Mouse (Mus musculus): ENCODE results near the gene Ntsr2. TPM values are rescaled to one million over a fixed set of nuclear protein-coding genes. Genes with fewer than 3 reads are reported as not detected.

Ntsr2 gene
- polyA plus RNA-seq, 1 experiment from 2014 or later = not detected

DNA sequence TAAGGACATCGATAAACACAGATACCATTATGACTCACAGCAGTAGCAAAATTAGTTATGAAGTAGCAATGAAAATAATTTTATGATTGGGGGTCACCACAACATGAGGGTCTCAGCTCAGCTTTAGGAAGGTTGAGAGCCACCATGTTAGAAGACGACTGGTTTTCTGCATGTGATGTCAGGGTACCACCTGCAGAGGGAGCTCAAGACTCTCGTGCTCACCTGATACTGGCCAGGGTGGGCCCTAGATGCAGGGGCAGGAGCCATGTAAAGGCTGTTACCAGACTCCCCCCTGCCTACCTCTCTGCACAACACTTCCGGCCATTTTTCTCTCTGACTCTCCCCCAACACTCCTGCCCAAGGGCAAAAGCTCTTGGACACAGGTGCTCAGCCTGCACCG lies 11.2 kb upstream of the Ntsr2 start:
- H3K4me2 ChIP-seq = no peak overlapping the region
- whole genome bisulfite sequencing (ENCODE audit: insufficient replicate concordance) = 49% methylated on average over 5 of the region's 5 CpGs

DNA sequence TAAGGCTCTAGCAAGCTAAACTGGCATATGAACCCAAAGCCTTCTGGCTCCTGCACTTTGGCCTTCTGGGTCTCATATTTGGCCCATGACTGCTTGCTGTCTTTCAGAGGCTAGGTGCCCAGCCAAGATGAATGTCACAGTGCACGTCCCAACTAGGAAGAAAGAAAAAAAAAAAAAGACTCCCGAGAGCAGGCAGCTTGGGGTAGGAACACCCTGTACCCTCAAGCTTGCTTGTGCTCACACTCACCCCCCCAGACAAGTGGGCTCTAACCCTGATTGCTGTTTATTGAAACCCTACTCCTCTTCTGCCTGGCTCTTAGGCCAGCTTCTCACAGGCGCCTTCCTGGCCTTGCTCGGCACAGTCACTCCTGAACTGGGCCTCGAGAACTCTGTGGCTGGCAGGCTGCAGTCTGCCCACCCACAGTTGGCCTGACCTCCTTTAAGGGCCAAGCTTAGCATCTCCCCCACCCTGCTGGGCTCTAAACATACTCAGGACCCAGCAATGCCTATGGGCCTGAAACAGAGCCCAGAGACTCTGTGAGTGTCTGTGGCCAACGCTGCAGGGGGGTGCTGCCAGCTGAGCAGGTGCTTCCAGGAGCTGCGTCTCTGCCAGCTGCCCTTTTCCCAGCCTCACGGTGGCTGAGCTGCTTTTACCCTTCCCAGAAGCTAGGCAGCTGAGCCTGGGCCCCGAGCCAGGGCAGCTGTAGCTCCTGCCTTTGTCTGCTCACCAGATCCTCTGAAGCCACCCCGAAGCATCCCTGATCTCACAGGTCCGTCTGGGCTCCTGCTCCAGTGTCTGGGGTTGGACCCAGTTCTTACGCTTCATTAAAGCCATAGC lies 9.5 kb upstream of the Ntsr2 start:
- 62% methylated on average over 12 of the region's 12 CpGs for WGBS (ENCODE audit: insufficient replicate concordance)
- no peak overlapping the region for H3K4me2 ChIP-seq
- no peak overlapping the region for H3K4me3 ChIP-seq (ENCODE audit: low read depth, low read length)
- no peak overlapping the region for H3K9ac ChIP-seq (ENCODE audit: low read depth, low read length)
- H3K36me3 ChIP-seq (ENCODE audit: control insufficient read depth, insufficient read depth, low read length) = no peaks in the 10 kb centered on the region
- no peaks in the 10 kb centered on the region for H3K27me3 ChIP-seq (ENCODE audit: control insufficient read depth, insufficient read depth, low read length)
- no peaks in the 10 kb centered on the region for H3K9me3 ChIP-seq (replicated peaks; ENCODE audit: control insufficient read depth, low read length)
- H3K4me1 ChIP-seq (ENCODE audit: control insufficient read depth, insufficient read depth, low read length) = peaks cover 6% of the 10 kb centered on the region
- no peak for ATAC-seq (replicated peaks; ENCODE audit: insufficient number of reproducible peaks, low FRiP score, low TSS enrichment)
- no peak overlapping the region for H3K27ac ChIP-seq (ENCODE audit: low read depth, low read length)

More for the DNA sequence above, 11.2 kb upstream of the Ntsr2 start:
- no peak for ATAC-seq (replicated peaks; ENCODE audit: insufficient number of reproducible peaks, low FRiP score, low TSS enrichment)
- no peaks in the 10 kb centered on the region for H3K9me3 ChIP-seq (replicated peaks; ENCODE audit: control insufficient read depth, low read length)
- H3K27ac ChIP-seq (ENCODE audit: low read depth, low read length) = no peak overlapping the region
- no peak overlapping the region for H3K9ac ChIP-seq (ENCODE audit: low read depth, low read length)
- no peaks in the 10 kb centered on the region for H3K36me3 ChIP-seq (ENCODE audit: control insufficient read depth, insufficient read depth, low read length)
- no peak overlapping the region for H3K4me3 ChIP-seq (ENCODE audit: low read depth, low read length)
- peaks cover 6% of the 10 kb centered on the region for H3K4me1 ChIP-seq (ENCODE audit: control insufficient read depth, insufficient read depth, low read length)
- no peaks in the 10 kb centered on the region for H3K27me3 ChIP-seq (ENCODE audit: control insufficient read depth, insufficient read depth, low read length)

DNA sequence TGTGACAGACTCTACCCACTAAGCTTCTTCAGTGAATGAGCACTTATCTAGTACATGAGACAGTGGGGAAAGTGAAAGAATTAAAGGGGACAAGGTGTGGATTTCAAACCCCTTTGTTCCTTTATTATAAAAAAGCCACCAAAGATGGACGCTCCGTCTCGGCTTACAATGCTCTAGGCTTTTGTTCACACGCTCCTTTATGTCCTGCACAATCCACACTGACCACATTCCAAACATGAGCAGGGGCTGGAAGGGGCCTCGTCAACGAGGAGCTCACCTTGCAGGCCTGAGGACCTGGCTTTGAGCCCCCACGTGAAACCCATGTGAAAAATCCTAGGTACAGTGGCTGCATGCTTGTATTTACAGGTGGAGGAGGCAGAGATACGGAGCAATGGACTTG lies 8.5 kb upstream of the Ntsr2 start:
- Histone ChIP-seq H3K4me3 (ENCODE audit: low read depth, low read length) (no peak overlapping the region), H3K36me3 (ENCODE audit: control insufficient read depth, insufficient read depth, low read length) (no peaks in the 10 kb centered on the region), H3K4me1 (ENCODE audit: control insufficient read depth, insufficient read depth, low read length) (peaks cover 9% of the 10 kb centered on the region), H3K4me2 (no peak overlapping the region), H3K9me3 (replicated peaks; ENCODE audit: control insufficient read depth, low read length) (no peaks in the 10 kb centered on the region), H3K27ac (ENCODE audit: low read depth, low read length) (no peak overlapping the region), H3K27me3 (ENCODE audit: control insufficient read depth, insufficient read depth, low read length) (no peaks in the 10 kb centered on the region), H3K9ac (ENCODE audit: low read depth, low read length) (no peak overlapping the region)
- no peak for ATAC-seq (replicated peaks; ENCODE audit: insufficient number of reproducible peaks, low FRiP score, low TSS enrichment)
- 69% methylated on average over 8 of the region's 8 CpGs for WGBS (ENCODE audit: insufficient replicate concordance)

DNA sequence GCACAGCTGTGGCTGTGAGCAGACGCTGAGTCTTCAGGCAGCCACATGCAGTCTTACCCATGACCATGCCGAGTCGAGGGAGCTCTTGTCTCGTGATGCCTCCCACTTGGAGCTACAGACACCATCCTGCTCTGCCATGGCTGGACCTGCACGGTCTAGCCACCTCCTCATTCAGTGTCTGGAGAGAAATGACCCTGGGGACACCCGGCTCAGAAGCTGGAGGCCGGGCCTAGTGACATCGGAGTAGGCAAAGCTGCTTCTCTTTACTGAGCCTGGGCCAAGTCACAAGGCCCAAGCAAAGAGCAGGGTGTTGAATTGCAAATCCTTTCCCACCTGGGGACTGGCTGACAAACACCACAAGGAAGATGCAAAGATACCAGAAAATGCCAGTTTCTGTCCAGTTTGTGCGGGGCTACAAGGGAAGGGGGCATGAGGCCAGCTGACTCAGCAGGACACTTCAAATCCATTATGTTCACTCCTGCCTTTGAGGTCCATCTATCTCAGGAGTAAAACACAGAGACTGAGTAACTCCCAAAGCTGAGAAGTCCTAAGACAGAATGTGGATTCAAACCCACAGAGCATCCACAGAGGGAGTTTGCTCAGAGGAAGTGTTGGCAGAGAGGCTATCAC lies 6.3 kb upstream of the Ntsr2 start:
- no peaks in the 10 kb centered on the region for H3K36me3 ChIP-seq (ENCODE audit: control insufficient read depth, insufficient read depth, low read length)
- no peak overlapping the region for H3K4me3 ChIP-seq (ENCODE audit: low read depth, low read length)
- 54% methylated on average over 9 of the region's 9 CpGs for WGBS (ENCODE audit: insufficient replicate concordance)
- H3K27ac ChIP-seq (ENCODE audit: low read depth, low read length) = no peak overlapping the region
- H3K9me3 ChIP-seq (replicated peaks; ENCODE audit: control insufficient read depth, low read length) = no peaks in the 10 kb centered on the region
- no peak overlapping the region for H3K9ac ChIP-seq (ENCODE audit: low read depth, low read length)
- H3K27me3 ChIP-seq (ENCODE audit: control insufficient read depth, insufficient read depth, low read length) = no peaks in the 10 kb centered on the region
- no peak overlapping the region for H3K4me2 ChIP-seq
- peaks cover 14% of the 10 kb centered on the region for H3K4me1 ChIP-seq (ENCODE audit: control insufficient read depth, insufficient read depth, low read length)
- no peak for ATAC-seq (replicated peaks; ENCODE audit: insufficient number of reproducible peaks, low FRiP score, low TSS enrichment)

DNA sequence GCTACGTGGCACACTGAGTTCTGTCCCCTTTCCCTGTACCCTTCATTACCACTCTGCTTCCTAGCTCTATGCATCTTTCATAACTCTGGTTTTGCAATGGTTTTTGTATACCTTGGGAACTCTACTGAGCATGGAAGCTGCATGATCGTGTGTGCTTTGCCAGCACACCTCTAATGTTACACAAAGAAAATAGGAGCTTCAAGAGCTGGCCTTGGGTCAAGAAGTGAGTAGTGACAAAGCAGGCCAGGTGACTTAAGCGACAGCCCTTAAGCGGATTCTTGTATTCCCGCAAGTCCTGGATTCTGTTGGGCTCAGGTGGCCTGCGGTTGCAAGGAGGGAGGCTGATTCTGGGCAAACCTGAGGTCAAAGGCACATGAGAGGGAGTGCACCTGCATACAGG lies 4.9 kb upstream of the Ntsr2 start:
- Histone ChIP-seq H3K9me3 (replicated peaks; ENCODE audit: control insufficient read depth, low read length) (no peaks in the 10 kb centered on the region), H3K4me2 (no peak overlapping the region), H3K9ac (ENCODE audit: low read depth, low read length) (no peak overlapping the region), H3K4me1 (ENCODE audit: control insufficient read depth, insufficient read depth, low read length) (peaks cover 14% of the 10 kb centered on the region), H3K27ac (ENCODE audit: low read depth, low read length) (no peak overlapping the region), H3K27me3 (ENCODE audit: control insufficient read depth, insufficient read depth, low read length) (peaks cover 3% of the 10 kb centered on the region; the same call in 1 of the 2 replicates), H3K36me3 (ENCODE audit: control insufficient read depth, insufficient read depth, low read length) (no peaks in the 10 kb centered on the region), H3K4me3 (ENCODE audit: low read depth, low read length) (no peak overlapping the region)
- WGBS (ENCODE audit: insufficient replicate concordance) = 85% methylated on average over 6 of the region's 6 CpGs
- ATAC-seq (replicated peaks; ENCODE audit: insufficient number of reproducible peaks, low FRiP score, low TSS enrichment) = no peak

- Histone ChIP-seq H3K4me2 (0 out of 2 replicates have a peak overlapping the region, but pooled peaks have one; percentile 7), H3K27me3 (ENCODE audit: control insufficient read depth, insufficient read depth, low read length) (peaks cover 17% of the 10 kb centered on the region), H3K27ac (ENCODE audit: low read depth, low read length) (peak overlapping the region; percentile 57; the same call in 1 of the 2 replicates), H3K4me3 (ENCODE audit: low read depth, low read length) (no peak overlapping the region), H3K9ac (ENCODE audit: low read depth, low read length) (no peak overlapping the region), H3K36me3 (ENCODE audit: control insufficient read depth, insufficient read depth, low read length) (no peaks in the 10 kb centered on the region), H3K9me3 (replicated peaks; ENCODE audit: control insufficient read depth, low read length) (no peaks in the 10 kb centered on the region), H3K4me1 (ENCODE audit: control insufficient read depth, insufficient read depth, low read length) (peaks cover 10% of the 10 kb centered on the region; the same call in 1 of the 2 replicates)
- WGBS (ENCODE audit: insufficient replicate concordance) = 47% methylated on average over 6 of the region's 6 CpGs
- ATAC-seq (replicated peaks; ENCODE audit: insufficient number of reproducible peaks, low FRiP score, low TSS enrichment) = no peak
Observed at GRCm38 (mm10) chr12:16649819-16650218, 3.4 kb upstream of the Ntsr2 start.

DNA sequence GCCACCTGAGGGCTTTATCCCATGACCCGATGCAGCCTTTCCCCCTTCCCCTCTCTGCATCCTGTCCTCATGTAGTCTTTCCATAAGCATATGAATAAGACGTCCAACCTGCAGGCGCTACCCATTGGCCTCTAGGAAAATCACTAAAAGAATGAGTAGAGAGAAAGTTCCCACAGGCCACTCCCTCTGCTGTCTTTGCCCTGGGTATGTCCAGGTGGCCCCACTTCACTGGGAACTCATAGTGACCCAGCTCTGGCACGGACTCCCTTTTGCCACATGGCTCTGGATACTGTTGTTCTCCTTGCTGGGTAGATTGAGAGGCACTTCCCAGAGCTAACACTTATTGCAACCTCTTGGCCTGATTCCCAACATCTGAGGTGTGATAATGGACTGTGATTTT lies 2.4 kb downstream of the Ntsr2 start:
- Histone ChIP-seq H3K36me3 (ENCODE audit: control insufficient read depth, insufficient read depth, low read length) (no peaks in the 10 kb centered on the region), H3K27ac (ENCODE audit: low read depth, low read length) (no peak overlapping the region), H3K27me3 (ENCODE audit: control insufficient read depth, insufficient read depth, low read length) (peaks cover 25% of the 10 kb centered on the region), H3K9ac (ENCODE audit: low read depth, low read length) (no peak overlapping the region), H3K9me3 (replicated peaks; ENCODE audit: control insufficient read depth, low read length) (no peaks in the 10 kb centered on the region), H3K4me3 (ENCODE audit: low read depth, low read length) (no peak overlapping the region), H3K4me1 (ENCODE audit: control insufficient read depth, insufficient read depth, low read length) (0 out of 2 replicates have a peak, but pooled peaks cover 3% of the 10 kb centered on the region), H3K4me2 (no peak overlapping the region)
- ATAC-seq (replicated peaks; ENCODE audit: insufficient number of reproducible peaks, low FRiP score, low TSS enrichment) = no peak
- 74% methylated on average over 4 of the region's 4 CpGs for WGBS (ENCODE audit: insufficient replicate concordance)

DNA sequence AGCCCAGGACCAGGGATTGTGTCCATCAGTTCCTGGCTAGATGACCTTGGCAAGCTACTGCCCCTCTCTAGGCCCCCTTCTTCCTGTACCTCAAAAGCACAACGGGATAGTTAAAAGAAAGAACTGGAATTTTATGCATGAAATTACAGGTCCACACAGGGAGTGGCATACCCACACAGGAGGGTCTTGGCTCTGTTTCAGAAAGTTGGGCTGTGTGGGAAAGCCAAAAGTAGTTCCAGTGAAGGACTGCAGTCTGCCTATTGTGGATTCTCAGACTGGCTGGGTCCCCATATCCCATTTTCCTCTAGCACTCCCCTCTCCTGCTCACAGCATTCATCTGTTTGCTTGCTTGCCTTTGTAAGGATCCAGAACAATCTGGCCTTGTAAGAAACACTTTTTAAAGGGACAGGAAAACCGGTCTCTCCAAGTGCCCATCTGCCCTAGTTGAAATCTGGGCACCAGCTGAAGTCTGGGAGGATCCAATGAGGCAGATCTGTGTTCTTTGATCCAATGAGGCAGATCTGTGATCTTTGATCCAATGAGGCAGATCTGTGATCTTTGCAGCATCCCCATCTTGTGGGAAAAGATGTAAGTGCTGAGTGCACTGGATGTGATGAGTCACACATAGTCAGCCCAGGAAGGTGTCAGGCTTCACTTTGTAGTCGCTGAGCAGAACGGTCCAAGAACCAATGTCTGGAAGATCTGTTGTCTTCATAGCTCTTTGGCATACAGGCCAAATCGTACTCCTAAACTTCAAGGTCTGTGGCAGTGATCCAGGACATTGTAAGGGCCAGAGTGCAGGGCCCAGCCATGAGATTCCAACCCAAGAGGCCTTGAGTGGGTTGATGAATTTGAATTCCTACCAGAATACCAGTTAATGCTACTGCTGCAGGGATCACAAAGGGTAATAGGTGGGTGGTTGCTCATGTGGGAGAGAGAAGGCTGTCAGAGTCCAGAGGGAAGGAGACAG lies 4.0 kb downstream of the Ntsr2 start:
- H3K27me3 ChIP-seq (ENCODE audit: control insufficient read depth, insufficient read depth, low read length) = peaks cover 25% of the 10 kb centered on the region
- ATAC-seq (replicated peaks; ENCODE audit: insufficient number of reproducible peaks, low FRiP score, low TSS enrichment) = no peak
- no peak overlapping the region for H3K9ac ChIP-seq (ENCODE audit: low read depth, low read length)
- H3K9me3 ChIP-seq (replicated peaks; ENCODE audit: control insufficient read depth, low read length) = no peaks in the 10 kb centered on the region
- no peak overlapping the region for H3K27ac ChIP-seq (ENCODE audit: low read depth, low read length)
- H3K4me2 ChIP-seq = no peak overlapping the region
- 0 out of 2 replicates have a peak, but pooled peaks cover 3% of the 10 kb centered on the region for H3K4me1 ChIP-seq (ENCODE audit: control insufficient read depth, insufficient read depth, low read length)
- no peak overlapping the region for H3K4me3 ChIP-seq (ENCODE audit: low read depth, low read length)
- no peaks in the 10 kb centered on the region for H3K36me3 ChIP-seq (ENCODE audit: control insufficient read depth, insufficient read depth, low read length)
- whole genome bisulfite sequencing (ENCODE audit: insufficient replicate concordance) = 68% methylated on average over 5 of the region's 5 CpGs

All from heart, embryonic 11.5 days (tissue).